Mouse (Mus musculus) splenic B cell, adult 2 months (primary cell): Measurements from ENCODE around the gene Phc3.
A peak's percentile ranks its signal among the peaks of the same experiment; 100 is the strongest.

ENCODE experiments used
- DNase-seq: peaks from one replicate; pipeline ENCODE4 v3.0.0-alpha.2; 2011; ENCODE audit warnings: low read depth, low spot score
- H3K27me3 ChIP-seq: 2 replicates; pipeline ENCODE4 v1.6.1; 2012; ENCODE audit warnings: mild to moderate bottlenecking, low read length, moderate library complexity, mixed read lengths; ENCODE audit not compliant: control insufficient read depth, poor library complexity, insufficient read depth, severe bottlenecking
- H3K36me3 ChIP-seq: 2 replicates; pipeline ENCODE4 v1.6.1; 2012; ENCODE audit warnings: mild to moderate bottlenecking, low read length, moderate library complexity, mixed read lengths; ENCODE audit not compliant: control insufficient read depth, poor library complexity, insufficient read depth, severe bottlenecking

Phc3 gene

DNA sequence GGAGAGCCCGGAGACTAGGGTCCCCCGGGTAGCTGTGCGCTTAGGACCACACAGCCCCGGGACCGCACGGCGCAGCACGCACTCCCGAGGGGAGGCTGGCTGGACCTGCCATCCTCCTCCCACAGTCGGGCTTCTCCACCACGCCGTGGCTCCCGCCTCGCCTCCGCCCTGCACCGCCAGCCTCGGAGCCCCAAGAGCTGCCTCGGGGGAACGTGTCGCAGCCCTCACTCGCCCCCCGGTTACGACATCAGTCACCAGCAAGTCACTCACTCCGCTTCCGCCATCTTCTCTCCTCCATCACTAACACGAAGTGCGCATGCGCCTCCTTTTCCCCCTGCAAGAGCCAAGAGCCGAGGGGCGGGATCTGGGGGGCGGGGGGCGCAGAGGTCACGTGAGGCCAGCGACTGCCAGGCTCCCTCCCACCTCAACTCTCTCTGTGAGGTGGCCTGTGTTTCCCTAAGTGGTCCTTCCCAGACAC, at the start of gene Phc3:
Phc3 (minus strand) TSS at position 312 of the 478 bp plus-strand sequence.
- no peaks in the 10 kb centered on the region for H3K27me3 ChIP-seq
- peaks cover 2% of the 10 kb centered on the region; the same call in 1 of the 2 replicates for H3K36me3 ChIP-seq
- peak; percentile 96 for DNase-seq

DNA sequence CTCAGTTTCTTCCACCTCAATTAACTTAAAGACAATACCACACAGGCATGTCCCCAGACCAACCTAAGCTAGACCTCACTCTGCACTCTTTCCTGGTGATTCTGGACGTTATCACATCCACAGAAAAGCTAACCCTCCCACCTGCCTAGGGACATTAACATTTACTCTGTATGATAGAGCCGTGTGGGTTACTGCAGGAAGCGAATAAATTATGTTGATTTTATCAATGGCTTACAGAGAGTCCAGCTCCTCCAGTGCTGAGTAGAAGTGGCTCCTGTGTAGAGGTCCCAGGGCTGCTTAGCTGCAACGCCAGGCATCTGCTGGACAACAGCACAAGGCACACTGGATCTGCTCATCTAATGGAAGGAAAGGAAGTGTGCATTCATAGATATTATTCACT, 48.4 kb upstream of the Phc3 start:
- H3K27me3 ChIP-seq = no peaks in the 10 kb centered on the region
- DNase-seq = no peak

DNA sequence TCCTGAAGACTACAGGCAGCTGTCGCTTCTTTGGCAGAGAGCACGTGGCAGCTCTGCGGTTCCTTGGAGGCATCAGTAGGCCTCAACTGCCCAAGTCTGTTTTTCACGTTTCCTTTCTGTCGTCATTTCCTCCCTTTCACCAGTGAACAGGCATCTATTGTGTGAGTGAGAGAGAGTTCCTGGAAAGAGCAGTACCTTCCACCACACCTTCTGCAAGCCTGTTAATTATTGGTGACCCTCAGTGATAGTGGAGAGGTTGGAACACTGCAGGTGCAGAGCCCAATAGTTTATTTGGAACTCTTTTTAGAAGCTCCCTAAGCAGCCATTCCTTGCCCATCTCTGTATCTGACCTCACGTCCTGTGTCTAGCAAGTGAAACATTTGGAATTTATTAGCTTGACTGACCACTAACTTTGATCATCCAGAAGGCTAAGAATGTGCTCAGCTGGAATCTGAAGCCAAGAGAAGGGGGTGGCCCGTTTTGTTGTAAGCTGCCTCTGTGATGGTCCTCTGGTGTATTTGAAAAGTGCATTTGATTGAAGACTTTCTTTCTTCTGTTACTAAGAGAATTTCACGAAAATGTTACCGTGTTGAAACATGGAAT, 47.5 kb upstream of the Phc3 start:
- DNase-seq = no peak
- no peaks in the 10 kb centered on the region for H3K36me3 ChIP-seq
- H3K27me3 ChIP-seq = no peaks in the 10 kb centered on the region

More for the DNA sequence above, 48.4 kb upstream of the Phc3 start:
- H3K36me3 ChIP-seq = no peaks in the 10 kb centered on the region

DNA sequence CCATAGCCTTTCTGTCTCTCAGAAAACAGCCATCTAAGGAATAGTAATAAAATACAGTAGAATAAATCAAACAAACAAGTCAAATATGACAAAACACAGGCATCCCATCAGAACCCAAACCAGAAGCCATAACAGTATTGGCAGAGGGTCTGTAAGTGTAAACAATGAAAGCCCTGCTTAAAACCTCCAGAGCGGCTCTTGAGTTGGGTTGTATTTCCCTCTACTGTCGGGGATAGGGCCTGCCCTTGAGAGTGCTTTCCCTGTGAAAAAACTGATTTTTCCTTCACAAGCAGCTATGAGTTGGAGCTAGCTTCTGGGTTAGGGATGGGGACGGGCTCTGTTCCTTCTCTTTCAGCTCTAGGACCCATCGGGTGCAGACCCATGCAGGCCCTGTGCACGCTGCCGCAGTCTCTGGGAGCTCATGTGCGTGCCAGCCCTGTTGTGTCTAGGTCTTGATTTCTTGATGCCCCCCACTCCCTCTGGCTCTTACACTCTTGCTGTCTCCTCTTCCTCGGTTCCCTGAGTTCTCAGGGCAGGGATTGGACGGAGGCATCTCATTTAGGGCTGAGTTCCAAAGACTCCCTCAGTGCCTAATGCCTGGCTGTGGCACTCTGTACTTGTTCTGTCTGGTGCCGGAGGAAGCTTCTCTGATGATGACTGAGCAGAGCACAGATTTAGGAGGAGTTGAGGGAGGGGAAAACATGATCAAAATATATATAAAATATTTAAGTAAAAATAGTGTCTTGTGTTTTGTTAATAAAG, 46.6 kb upstream of the Phc3 start:
- Histone ChIP-seq H3K36me3 (no peaks in the 10 kb centered on the region), H3K27me3 (no peaks in the 10 kb centered on the region)
- no peak for DNase-seq

DNA sequence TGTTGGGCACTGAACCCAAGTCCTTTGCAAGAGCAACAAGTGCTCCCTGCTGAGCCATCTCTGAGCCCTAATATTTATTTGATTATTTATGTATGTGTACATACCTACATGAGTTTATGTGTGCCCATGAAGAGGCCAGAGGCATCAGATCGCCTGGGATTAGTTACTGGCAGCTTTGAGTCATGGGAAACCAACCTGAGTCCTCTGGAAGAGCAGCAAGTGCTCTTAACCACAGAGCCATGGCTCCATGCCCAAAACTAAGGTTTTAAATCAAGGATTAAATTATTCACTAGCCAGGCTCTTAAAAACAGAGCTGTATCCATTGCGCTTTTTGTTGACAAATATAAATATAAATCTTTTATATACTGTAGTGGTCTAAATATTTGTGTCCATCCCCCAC, 45.2 kb upstream of the Phc3 start:
- DNase-seq = no peak
- Histone ChIP-seq H3K36me3 (no peaks in the 10 kb centered on the region), H3K27me3 (no peaks in the 10 kb centered on the region)

DNA sequence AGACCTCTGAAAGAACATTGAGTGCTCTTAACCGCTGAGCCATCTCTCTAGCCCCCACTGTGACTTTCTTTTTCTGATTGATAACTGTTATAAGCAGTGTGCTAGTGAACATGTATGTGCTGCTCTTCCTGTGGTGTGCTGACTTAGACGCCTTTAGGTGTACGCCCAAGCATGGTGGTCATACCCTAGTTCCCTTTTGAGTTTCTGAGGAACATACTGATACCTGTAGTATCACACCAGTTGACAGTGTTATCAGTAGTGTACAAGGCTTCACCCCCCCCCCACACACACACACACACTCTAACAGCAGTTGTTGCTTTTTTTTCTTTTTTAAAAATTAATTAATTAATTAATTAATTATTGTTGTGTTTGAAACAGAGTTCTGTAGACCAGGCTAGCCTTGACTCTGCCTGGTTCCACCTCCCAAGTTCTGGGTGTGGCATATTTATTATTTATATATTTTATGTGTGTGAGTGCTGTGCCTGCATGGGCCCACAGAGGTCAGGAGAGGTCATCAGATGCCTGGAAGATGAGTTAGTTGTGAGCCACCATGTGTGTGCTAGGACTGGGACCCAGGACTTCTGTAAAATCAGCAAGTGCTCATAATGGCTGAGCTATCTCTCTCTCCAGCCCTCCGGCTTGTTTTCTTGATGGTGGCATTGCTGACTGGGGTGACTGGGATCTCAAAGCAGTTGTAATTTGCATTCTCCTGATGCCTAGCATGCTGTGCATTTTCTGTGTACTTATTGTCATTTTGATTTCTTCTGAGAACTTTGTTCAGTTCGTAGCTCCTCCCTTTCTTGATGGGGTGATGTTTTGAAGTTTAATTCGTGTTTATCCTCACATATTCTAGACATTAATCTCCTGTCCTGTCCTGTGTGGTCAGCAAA, 35.4 kb upstream of the Phc3 start:
- Histone ChIP-seq H3K36me3 (no peaks in the 10 kb centered on the region), H3K27me3 (no peaks in the 10 kb centered on the region)
- DNase-seq = no peak

DNA sequence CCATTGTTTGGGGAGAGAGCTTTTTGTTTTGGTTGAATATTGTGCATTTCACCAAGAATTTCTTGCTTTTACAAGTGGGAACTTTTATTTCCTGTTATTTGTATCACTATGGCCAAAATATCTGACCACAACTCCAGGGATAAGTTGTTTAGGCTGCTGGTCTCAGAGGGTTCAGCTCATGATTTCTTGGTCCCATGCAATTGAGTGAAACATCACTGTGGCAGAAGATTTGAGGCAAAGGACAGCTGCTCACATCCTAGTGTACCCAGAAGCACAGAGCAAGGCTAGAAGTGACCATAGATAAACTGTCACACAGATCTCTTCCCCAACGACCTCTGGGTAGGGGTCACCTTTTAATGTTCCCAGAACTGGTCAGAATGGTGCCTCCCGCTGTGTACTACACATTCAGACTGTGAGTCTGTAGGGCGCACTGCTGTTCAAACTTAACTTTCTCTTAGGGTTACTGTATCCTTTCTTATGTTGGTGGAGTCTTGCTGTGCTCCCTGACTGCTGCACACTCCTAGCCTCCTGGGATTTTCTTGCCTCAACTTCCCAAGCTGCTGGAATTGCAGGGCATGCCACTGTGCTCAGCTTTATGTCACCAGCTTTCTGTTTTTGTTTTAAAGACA, 31.9 kb upstream of the Phc3 start:
- no peak for DNase-seq
- Histone ChIP-seq H3K36me3 (no peaks in the 10 kb centered on the region), H3K27me3 (no peaks in the 10 kb centered on the region)

DNA sequence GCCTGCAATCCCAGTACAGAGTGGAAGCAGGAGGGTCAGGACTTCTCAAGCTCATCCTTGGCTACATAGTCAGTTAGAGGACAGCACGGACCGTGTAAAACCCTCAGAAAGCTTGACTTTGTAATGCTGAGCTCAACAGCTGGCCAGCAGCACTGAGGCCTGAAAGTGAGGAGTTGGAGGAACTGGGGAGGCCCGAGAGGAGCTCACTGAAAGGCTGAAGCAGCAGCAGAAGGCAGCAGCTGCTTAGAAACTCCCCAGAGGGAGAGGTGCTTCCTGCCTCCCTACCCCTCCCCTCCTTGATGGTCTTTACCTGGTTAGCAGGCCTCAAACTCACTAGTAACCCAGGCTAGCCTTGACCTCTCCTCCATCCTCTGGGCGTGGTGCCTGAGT, 30.8 kb upstream of the Phc3 start:
- Histone ChIP-seq H3K27me3 (no peaks in the 10 kb centered on the region), H3K36me3 (no peaks in the 10 kb centered on the region)
- DNase-seq = peak; percentile 34

DNA sequence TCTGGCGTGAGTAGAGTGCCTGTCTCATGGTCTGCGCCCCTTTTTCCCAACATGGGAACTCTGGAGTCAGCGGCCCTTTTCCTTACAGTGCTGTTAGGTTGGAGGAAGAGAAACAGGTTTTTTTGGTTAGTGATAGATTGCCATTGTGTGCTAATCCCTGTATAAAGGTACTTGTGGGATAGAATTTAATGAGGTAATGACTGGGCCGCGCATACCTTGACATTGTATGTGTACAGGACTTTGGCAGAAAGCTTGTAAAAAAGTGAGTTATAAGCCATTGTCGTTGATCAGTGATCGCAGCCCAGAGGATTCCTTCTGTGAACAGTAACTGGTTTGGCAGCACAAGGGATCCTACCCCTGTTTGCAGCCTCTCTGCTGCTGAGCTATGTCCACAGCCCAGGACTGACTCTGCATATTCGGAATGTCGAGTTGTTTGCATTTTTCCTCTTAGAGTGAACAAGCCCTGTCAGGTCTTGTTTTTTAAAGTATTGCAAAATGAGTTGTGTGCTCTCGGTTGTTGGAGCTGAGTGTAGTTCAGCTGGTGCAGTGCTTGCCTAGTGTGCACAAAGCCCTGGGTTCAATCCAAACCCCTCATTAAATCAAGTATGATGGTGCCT, 30.3 kb upstream of the Phc3 start:
- H3K36me3 ChIP-seq = no peaks in the 10 kb centered on the region
- no peaks in the 10 kb centered on the region for H3K27me3 ChIP-seq
- DNase-seq = no peak

DNA sequence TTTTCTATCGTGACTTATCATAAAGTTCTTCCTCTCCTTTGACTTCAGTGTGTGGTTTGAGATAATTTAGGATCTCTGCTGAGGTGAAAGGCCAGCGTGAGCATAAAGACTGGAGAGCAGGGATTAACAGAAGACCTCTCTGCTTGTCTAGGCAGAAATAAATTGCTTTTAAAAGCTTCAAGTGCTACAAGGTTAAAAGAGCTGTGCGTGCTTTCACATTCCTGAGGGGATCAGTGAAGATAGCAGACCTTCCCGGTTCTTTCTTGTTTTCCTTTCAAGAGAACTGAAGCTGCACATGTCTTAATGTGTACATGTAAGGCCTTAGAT, 27.4 kb upstream of the Phc3 start:
- no peaks in the 10 kb centered on the region for H3K36me3 ChIP-seq
- DNase-seq = no peak
- H3K27me3 ChIP-seq = no peaks in the 10 kb centered on the region

DNA sequence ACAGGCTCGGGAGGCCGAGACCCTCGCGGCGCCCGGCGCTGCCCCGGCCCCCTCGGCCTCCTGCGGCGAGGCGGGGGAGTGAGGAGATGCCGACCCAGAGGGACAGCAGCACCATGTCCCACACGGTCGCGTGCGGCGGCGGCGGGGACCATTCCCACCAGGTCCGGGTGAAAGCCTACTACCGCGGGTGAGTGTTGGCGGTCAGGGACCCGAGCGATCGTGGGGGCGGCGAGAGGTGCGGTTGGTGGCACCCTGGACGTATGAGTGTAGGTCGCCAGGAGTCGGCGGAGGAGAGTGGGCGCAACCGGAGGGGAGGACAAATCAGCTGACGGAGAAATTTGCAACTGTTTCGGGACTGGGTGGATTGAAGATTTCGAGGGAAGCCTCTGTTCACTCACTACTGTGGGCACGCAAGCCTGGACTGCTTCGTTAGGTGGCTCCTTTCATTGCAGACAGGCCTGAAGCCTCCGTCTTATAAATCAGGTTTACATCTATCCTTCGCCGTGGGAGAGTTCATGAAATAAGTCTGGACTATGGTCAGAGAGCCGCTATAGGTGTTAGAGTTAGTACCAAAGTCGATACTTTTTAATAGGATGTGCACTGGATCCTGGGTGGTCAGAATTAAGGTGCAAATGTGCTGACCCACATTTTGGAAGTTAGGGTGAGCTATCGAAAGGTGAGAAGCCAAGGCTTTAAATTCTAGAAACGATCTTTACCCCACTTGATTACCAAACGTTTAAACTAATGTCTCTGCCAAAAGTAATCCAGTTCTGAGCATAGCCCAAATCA, 26.9 kb upstream of the Phc3 start:
- H3K27me3 ChIP-seq = no peaks in the 10 kb centered on the region
- H3K36me3 ChIP-seq = no peaks in the 10 kb centered on the region
- peak; percentile 53 for DNase-seq

DNA sequence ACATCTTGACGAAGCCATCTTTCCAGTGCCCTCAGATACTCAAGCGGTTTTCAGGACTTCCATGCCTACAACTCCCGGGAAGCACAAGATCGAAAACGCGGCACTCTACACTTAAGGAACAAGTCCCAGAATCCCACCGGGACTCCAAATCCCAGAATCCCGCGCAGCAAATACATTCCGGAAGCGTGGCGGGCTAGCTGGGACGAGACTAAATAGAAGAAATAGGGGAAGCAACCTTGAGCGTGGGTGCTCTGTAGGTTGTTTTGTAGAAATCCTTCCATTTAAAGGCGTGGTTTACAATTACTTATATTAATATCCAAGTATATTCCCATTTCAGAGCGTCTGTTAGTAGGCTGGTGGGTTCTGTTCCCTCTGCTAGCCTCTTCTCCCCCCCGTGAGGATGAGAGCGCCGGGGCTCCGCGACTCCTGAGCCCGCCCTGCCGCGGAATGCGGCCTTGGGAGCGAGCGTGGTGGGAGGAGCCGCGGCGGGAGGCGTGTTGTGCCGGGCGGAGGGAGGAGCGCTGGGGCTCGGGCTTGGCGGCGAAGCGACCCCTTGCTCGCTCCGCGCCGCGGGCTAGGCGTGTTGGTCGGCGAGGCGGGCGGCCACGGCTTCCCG, 26.2 kb upstream of the Phc3 start, which contains the start of gene Prkci:
Prkci (plus strand) TSS at position 465 of the 616 bp plus-strand sequence.
- peak; percentile 92 for DNase-seq
- Histone ChIP-seq H3K27me3 (no peaks in the 10 kb centered on the region), H3K36me3 (no peaks in the 10 kb centered on the region)

DNA sequence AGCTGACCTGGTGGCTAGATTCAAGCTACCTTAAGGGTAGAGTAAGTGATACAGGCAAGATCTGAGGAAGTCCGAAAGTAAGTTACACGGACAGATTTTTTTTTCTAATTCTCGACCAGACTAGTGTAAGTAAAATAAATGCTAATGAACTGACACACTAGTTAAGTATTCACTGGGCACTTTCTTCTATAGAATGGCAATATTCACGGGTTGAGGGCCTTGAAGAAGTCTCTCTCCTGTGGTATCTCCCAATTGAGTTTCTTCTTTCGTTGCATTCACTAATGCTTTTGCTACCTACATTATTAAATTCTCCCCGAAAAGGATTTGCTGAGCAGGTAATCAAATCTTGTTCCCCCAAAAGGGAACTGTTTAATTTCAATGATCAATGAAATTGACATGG, 25.6 kb upstream of the Phc3 start:
- no peak for DNase-seq
- Histone ChIP-seq H3K27me3 (no peaks in the 10 kb centered on the region), H3K36me3 (no peaks in the 10 kb centered on the region)
